Mouse (Mus musculus) urinary bladder, postnatal 36 days (tissue): ENCODE data around the gene Tmem25.
A peak's percentile ranks its signal among the peaks of the same experiment; 100 is the strongest.

ENCODE experiments used
- DNase-seq, 2 experiments: peaks; one replicate each; pipeline ENCODE4 v3.0.0; 2022; ENCODE audit warnings: low spot score in 2 of 2, mixed read lengths in 1 of 2

Tmem25 gene

DNA sequence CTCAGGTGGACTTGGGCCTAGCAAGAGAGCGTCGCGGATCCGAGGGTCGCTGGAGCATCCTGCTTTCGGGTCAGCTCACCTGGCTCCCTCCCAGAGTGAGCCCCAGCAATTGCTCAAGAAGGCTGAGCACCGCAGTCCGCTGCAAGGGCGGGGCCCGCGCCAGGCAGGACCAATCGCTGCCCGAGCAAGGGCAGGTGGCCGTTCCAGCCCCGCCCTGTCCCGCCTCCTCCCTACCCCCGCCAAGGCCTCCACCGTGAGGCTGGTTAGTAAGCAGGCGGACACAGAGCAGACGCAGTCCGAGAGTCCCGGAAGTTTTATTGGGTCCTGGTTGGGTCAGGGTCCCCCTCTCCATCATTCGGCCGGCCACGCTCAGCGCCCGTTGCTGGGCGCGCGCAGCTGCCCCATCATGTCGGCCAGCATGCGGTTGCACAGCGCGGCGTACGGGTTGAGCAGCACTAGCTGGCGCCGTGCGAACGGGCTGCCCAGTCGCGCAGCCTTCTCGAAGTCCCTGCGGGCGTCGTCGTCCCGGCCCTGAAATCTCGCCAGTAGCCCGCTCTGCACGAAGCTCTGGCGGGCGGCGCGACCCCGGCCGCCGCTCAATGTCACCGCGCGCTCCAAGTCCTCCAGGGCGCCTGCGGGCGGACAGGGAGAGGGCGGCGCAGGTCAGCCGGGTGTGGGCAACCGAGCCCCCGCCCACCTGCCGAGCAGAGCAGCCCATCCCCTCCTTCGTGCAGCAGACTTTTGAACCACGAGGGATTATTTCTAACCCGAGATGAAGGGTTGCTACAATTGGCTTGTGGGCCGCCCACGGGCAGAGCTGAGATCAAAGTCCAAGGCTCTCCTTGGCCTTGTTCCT, at the start of gene Tmem25:
TSS of gene Tmem25 (minus strand) at position 206 of the 856 bp plus-strand sequence.
- DNase-seq, result peak; percentile 77 to 87

DNA sequence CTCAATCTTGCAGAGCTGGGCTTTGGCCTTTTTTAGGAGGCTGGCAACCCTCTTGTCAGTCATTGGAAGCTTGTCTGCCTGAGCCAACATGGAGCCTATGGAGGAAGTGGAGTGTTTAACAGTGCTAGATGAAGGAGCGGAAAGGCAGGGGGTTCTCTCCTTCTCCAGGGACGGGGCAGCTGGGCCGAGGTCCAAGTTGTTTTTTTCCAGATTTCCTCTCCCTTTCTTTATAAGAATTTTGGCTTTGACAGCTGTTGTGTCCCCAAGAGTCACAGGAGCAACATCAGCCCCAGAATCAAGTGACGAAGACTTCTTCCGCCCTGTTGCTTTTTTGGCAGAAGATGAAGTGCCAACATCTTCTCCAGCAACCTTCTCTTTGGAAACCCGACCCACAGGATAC, 48.3 kb upstream of the Tmem25 start:
- DNase-seq, result no peak

DNA sequence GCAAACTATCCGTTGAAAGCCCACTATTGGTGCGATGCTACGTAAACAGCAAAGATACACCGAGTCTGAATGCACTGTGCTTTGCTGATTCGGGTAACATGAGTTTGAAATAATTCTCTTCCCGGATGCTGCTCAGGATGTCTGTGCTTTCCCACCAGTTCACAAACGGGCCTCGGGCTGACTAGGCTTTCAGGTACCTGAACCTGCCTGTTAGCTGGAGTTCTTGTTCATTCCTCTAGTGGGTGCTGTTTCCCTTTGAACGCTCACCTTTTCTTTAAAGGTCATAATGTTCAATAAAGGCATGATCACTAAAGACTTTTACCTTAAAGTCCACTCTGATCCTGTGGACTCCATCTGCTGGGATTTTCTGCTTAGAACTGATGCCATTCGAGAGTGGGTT, 42.1 kb upstream of the Tmem25 start:
- no peak for DNase-seq

DNA sequence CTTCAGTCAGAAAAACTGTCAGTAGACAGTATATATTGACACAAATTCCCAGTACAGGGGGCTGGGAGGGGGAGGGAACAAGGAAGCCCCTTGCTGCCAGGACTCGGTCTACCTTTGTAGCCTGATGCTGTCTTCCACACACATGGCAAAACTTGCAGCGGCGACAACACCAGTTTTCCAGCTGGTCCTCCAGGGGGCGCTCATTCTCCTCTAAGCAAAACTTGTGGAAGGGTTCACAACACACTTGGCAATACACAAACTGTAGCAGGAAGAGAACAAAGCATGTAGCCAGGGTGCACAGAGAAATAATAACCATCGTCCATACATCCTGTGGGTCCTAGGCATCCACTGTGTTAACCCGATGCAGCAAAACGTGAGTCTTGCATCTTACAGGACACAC, 37.3 kb upstream of the Tmem25 start:
- peak; percentile 56 to 70 for DNase-seq

DNA sequence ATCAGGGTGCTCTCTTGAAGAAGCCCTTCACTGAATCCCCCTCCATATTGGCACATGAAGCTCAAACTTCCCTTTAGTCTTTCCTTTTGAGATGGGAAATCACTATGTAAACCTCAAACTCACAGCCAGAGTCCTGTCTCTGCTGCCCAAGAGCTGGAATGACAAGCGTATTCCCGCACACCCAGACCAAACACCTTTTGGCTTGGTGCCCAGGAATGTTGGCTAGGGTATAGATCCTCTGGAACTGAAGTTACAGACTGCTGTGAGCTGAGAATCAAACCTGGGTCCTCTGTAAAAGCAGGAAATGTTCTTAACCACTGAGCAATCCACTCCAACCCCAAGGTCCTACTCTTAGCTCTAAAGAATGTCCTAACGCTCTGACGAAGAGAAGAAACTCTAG, 33.2 kb upstream of the Tmem25 start:
- DNase-seq, result no peak

DNA sequence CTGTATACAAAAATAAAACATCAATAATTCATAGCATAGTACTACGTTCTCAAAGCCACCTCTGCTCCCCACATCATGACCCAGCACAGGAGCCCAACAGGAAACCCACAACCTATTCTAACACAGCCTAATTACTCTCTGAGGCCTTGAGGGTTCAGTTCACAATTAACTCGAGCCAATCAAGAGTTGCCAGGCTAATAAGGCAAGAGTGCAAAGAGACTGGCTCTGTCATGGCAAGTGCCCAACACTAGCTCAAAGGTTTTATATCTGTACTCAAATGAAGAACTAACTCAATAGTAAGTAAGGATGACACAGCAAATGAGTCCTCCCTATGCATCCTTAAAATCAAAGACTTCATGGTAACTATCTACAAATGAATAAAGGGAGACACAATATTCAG, 31.4 kb upstream of the Tmem25 start:
- no peak for DNase-seq

DNA sequence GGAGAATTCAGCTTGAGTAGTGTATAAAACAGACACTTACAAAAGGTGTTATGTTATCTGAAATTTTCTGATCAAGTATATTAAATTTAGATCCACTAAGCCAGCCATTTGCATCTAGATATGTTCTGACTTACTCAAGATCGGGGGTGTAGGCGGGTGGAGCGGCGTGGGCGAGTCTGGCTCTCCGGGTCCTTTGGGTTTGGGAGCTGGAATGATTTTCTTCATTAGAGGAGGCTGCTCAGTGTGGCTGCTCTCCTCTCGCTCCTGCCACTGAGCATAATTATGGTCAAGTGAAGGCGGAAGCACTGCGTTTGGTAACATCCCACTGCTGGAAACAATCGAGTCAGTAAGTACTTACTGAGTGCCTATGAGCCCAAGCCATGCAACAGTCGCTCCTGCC, 29.8 kb upstream of the Tmem25 start:
- no peak for DNase-seq

DNA sequence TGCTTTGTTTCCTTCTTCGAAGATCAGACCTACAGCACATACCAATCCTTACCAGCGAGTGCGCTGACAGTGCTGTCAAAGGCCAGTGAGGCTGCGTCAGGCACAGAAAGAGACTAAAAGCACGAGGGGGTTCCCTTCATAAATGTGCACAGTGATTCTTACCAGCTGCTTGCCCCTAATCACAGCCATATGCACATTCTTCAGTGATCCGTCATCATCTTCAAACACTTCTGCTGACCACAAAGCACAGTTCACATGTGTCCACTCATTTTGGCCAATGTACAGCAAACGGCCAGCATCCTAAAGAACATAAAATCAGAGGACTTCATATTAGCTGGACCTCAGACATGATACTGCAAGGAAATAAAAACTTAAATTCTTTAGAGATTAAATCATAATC, 27.6 kb upstream of the Tmem25 start:
- DNase-seq, result no peak

DNA sequence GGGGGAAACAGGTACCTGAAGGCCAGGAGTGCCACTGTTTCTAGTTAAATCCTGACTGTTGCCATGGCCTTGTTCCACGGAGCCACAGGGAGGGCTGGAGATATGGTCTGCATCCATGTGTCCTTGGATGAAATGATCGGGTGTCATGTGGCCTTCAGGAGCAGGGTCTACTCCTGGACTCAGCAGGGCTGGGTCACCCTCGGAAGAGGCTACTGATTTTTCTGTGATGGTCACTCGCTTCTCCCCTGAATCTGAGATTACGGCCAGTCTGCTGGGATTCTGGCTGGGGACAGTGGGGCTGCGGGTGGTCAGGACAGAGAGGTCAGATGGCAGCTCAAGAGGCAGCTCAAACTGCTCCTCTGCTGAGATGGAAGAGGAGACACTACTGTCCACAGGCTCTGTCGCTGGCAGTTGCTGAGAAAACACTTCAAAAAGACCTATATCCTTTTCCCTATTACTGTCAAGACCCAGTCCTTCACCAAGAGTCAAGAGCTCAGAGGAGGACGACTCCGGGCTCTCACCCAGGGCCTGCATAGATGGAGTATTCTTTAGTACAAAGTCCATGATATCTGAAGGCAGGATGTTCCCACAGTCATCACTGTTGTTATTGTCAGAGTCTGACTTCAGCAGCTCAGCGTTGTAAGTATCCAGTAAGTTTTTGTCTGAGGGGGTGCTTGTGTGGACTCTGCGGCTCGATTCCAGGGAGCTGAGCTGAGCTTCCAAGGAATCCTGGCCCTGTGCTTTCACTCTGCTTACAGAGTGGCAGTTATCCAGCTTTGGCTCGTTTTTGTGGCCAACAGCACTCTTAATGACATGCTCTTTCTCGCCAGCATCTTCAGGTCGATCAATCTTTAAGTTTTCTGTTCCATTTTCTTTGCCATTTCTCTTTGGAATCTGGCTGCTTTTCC, 21.1 kb upstream of the Tmem25 start:
- DNase-seq, result no peak

DNA sequence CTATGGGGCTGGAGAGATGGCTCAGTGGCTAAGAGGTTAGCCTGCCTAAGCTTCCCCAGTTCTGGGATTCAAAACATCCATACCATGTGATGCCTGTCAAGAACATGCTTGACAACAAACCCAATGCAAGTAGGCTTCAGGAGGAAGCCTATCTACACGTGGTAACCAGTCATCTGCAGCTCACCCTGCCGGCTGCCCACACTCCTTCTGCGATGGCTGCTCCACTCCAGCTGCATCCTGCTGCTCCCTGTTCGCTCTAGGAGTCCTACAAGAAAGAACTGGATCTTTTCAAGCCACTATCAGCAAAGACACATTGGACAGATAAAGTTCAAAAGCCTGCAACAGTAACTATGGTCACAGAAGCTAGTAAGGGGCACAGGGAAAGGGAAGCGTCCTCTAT, 18.4 kb upstream of the Tmem25 start:
- DNase-seq, result no peak

DNA sequence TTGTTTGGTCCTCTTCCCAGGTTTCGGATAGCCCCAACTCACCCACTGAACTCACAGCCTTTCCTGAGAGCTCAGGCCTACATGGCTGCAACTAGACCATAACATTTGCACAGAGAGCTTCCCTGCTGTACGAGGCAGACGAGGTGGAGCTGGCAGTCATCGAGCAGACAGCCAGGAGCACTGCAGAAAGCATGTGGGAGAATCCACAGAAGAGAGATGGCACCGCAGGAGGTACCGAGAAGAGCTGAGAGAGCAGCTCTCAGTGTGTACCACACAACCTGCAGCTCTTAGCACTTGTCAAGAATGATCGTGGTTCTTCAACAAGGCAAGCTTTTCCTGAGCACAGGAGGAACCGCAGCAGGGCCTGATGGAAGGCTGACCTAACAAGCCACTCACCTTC, 15.1 kb upstream of the Tmem25 start:
- DNase-seq, result no peak

DNA sequence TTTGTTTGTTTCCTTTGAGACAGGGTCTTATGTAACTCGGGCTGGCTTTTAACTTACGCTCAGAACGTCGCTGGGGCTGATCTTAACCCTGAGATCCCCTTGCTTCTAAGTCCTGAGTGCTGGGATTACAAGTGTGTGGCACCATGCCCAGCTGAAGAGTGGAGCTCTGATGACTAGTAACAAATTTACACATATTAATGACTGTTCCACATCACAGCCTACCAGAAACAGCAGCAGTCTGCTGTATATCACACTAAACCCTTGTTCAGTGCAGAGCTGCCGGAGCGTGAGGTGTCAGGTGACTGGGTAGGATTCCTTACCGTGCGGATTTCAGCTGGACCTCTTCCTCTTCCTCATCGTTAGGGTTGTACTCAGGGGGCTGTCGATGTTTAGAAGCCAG, 11.2 kb upstream of the Tmem25 start:
- no peak for DNase-seq

DNA sequence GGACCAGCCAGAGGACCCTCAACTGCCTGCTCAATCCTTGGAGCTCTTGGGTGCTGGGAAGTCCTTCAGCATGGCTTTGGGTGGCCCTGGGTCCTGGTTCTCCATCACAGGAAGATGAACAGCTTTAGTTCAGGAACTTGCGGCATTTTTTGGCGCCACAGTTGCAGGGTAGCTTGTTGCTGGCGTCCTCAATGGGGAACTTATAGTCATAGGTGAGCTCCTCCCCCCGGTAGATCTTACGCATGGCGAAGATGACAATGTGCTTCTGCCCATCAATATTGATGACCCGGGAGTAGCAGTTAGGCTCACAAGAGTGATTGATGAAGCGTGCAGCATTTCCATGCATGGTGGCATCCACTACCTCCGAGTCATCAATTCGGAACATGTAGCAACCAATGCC, 8.7 kb upstream of the Tmem25 start:
- DNase-seq, result no peak

DNA sequence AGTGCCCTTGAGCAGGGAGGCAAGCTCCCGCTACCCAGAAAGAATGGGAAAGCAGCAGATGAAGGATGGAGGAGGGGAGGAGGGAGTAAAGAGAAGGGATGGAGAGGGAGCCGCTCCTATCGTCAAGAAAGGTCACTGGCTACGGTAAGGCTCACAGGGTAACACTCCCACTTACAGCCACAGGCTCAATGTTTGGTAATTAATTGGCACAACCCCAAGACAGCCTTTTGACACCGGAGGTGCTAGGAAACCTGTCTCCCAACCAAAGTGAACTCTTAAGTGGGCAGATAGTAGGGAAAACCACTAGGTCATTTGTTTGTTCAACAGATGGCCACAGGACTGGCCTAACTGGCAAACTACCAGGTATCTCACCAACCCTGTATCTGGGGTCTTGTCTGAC, 8.0 kb upstream of the Tmem25 start:
- no peak for DNase-seq

DNA sequence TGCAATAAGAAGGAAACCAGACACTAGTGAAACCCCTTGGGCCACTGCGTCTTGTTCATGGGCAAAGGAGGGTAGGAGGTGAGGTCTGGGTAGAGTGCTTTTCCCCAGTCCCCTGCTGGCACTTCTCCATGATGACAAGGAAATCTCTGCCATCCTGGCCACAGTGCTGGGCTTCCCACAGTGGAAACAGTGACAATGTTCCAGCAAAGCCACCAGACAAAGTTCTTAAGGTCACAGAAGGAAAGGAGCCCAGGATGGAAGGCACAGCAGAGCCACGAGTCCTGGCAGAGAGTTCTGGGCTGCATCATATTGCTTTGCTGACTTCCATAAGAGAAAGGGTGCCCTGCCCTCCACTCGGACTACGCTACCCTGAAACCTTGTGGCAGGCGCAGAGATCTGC, 6.4 kb upstream of the Tmem25 start:
- DNase-seq, result no peak

DNA sequence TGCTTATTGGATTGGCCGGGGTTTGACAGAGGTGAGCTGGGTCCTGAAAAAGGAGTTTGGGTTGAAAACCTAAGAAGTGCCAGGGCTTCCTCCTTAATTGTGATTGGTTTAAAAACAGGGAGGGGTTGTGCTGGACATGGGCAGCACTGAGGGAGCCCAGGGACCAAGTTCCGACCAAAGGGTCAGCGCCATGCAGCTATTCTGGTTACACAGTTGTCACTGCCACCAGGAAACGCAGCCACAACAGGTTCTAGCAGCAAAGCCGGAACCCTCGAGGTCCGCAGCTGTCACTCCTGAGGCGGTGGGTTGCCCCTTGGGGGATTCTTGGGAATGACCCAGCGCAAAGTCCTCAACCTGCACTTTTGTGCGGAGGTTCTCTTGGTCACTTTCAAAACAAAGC, 5.6 kb upstream of the Tmem25 start:
- no peak for DNase-seq

DNA sequence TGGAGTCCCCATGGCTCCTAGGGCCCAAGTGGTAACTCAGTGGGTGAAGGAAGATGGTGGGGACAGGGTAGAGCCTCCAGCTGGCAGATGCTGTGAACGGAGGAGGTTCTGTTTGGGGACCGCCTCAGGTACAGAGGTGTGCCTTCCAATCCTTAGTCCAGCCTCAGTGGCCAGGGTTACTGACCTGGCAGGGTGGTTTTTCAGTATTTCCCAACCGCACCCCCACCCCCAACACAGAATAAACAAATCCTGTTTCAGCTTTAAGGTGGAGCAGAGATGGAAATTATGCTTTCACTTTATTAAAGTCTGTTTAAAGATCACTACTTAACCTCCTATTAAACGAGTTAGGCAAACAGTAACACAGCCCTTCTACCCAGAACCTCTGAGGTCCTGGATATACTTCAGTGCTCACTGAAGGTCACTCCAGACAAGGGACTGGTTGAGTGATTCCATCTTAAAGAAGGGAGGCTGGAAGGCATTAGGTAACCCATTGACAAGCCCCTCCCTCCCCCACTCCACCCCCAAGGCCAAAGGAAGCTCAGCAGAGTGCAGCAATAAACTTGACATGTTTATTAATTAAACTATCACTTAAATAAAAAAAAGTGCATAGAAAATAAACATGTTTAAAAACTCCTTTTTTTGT, 3.8 kb upstream of the Tmem25 start, which contains the start of gene Ttc36:
TSS of gene Ttc36 (minus strand) at position 265 of the 643 bp plus-strand sequence.
- no peak for DNase-seq

DNA sequence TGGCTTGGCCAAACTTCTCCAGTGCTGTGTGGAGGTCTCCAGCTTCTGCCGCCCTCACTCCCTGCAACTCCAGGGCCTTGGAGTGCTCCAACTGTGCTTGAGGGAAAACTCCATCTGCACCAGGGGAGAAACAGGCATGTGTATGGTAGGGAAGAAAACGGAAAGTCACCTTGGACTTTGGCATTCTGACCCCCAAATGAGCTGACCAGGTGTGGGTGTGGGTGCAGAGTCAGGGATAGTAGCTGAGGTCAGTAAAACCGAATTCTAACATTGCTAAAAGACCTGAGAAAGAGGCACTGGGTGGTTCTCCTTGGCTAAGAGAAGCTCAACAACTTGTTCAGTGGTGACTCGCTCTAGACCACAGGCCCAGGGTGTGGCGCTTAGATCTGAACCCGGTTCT, 2.6 kb upstream of the Tmem25 start:
- no peak for DNase-seq

DNA sequence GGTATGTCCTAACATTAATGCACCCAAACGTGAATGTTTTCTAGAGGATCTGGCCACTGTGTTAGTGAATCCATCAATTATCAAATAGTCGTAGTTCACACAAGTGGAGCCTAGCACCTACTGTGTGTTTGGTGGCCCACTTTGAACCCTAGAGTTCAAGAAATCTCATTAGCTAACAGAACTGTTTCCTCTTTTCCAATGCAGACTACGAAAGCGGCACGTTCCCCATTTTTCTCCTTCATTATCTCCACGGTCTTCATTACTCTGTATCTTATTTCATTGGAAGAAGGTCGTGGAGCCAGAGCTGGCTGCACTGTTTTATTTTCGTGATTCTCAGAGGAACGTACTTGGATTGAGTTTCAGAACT, 834 bp upstream of the Tmem25 start:
- DNase-seq, result no peak

DNA sequence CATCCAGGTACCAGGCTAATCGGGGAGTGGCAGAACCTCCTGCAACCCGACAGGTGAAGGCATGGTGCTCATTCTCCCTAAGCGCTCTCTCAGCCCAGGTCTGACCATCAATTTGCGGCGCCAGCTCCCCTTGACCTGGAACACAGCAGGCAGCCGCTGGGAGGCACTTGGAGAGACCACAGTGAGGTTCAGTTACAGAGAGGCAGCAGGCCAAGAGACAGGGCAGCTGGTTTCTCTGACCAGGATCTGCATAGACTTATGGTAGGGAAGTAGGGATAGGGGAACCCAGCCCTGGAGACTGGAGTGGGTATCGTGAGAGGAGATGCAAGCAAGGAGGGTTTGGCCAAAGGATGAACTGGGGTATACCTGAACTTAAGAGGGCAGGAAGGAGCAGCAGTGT, 809 bp downstream of the Tmem25 start:
- DNase-seq, result no peak

DNA sequence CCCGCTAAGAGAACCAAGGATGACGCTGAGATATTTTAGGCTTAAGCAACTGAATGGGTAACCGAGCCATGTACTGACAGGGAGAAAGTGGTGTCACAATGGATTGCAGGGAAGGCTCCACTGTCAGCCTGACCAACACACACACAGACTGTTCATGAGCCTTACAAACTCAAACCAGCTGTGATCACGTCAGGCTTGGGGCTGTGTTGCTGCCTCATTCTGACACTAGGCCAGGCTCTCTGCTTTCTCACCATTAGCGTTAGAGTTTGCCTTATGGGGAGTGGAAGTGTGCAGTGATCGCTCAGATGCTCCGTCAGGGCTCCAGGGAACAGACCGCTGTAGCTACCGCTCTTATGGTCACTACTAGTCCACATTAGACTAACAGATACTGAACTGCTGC, 6.3 kb downstream of the Tmem25 start:
- no peak for DNase-seq
